Mouse (Mus musculus) kidney, embryonic 15.5 days (tissue): Measurements from ENCODE around the gene Vamp9. TPM values are rescaled to one million over a fixed set of nuclear protein-coding genes. Genes with fewer than 3 reads are reported as not detected.

ENCODE experiments used
- ATAC-seq: fragments of 200-750 bp; cut with Nextera tagmentation; replicated peaks from 2 replicates; pipeline ENCODE4 v1.8.0; 2017; ENCODE audit warnings: moderate TSS enrichment; ENCODE audit not compliant: low FRiP score
- H3K27ac ChIP-seq: fragments of 300-500 bp; sonication (generic); 2 replicates; pipeline ENCODE4 v1.5.1; 2015; ENCODE audit warnings: mild to moderate bottlenecking, inconsistent platforms
- H3K27me3 ChIP-seq: fragments of 300-500 bp; sonication (generic); 2 replicates; pipeline ENCODE4 v1.6.1; 2015; ENCODE audit warnings: inconsistent platforms
- H3K36me3 ChIP-seq: fragments of 300-500 bp; sonication (generic); 2 replicates; pipeline ENCODE4 v1.6.1; 2015; ENCODE audit warnings: inconsistent platforms
- H3K4me1 ChIP-seq: fragments of 300-500 bp; sonication (generic); 2 replicates; pipeline ENCODE4 v1.6.1; 2015; ENCODE audit warnings: inconsistent platforms
- H3K4me2 ChIP-seq: fragments of 300-500 bp; sonication (generic); 2 replicates; pipeline ENCODE4 v1.6.1; 2015; ENCODE audit warnings: moderate library complexity, mild to moderate bottlenecking, inconsistent platforms
- H3K4me3 ChIP-seq: fragments of 300-500 bp; sonication (generic); replicated peaks from 2 replicates; pipeline ENCODE4 v1.5.1; 2015; ENCODE audit warnings: mild to moderate bottlenecking, inconsistent platforms
- H3K9ac ChIP-seq: fragments of 300-500 bp; sonication (generic); 2 replicates; pipeline ENCODE4 v1.6.1; 2015; ENCODE audit warnings: mild to moderate bottlenecking, inconsistent platforms
- H3K9me3 ChIP-seq: fragments of 300-500 bp; sonication (generic); replicated peaks from 2 replicates; pipeline ENCODE4 v1.6.1; 2016; ENCODE audit warnings: inconsistent platforms
- WGBS: fragments of 180-500 bp; shearing (Covaris S2); methylation state at CpG from one replicate; pipeline ENCODE4 v1.1.7; 2015; ENCODE audit warnings: mixed read lengths; 5-methylcytosine and 5-hydroxymethylcytosine counted together
- polyA plus RNA-seq: library from polyadenylated mRNA; unstranded; fragments of >200 nt; fragmentation: Nextera tagmentation; extraction: Ambion mirVana; gene quantifications from 2 replicates; pipeline ENCODE4 v1.2.1, GENCODE M21; 2015

The Vamp9 gene
- polyA plus RNA-seq, 1 experiment from 2014 or later: not detected

GRCm38 (mm10) chr5:99887133-99887532 is 18.9 kb upstream of the Vamp9 start:
- Histone ChIP-seq H3K4me1 (no peaks in the 10 kb centered on the region), H3K9me3 (no peaks in the 10 kb centered on the region; the same call in 1 of the 2 replicates), H3K36me3 (no peaks in the 10 kb centered on the region), H3K9ac (no peak overlapping the region), H3K27ac (no peak overlapping the region), H3K4me2 (no peak overlapping the region), H3K27me3 (no peaks in the 10 kb centered on the region), H3K4me3 (no peak overlapping the region)
- no peak for ATAC-seq
- 71% methylated on average over 1 of the region's 1 CpGs for WGBS

GRCm38 (mm10) chr5:99891516-99892441 is 14.3 kb upstream of the Vamp9 start:
- H3K27me3 ChIP-seq: no peaks in the 10 kb centered on the region
- H3K9me3 ChIP-seq: no peaks in the 10 kb centered on the region
- H3K4me3 ChIP-seq: no peak overlapping the region
- no peaks in the 10 kb centered on the region for H3K36me3 ChIP-seq
- no peaks in the 10 kb centered on the region for H3K4me1 ChIP-seq
- no peak overlapping the region for H3K4me2 ChIP-seq
- ATAC-seq: 0 out of 2 replicates have a peak, but pooled peaks have one; percentile 43
- no peak overlapping the region for H3K27ac ChIP-seq
- 45% methylated on average over 12 of the region's 12 CpGs for WGBS
- H3K9ac ChIP-seq: no peak overlapping the region

GRCm38 (mm10) chr5:99900041-99900440 is 6.0 kb upstream of the Vamp9 start:
- no peak overlapping the region for H3K9ac ChIP-seq
- H3K9me3 ChIP-seq: no peaks in the 10 kb centered on the region
- peaks cover 22% of the 10 kb centered on the region for H3K27me3 ChIP-seq
- H3K4me1 ChIP-seq: no peaks in the 10 kb centered on the region
- 8% methylated on average over 6 of the region's 6 CpGs for WGBS
- H3K36me3 ChIP-seq: no peaks in the 10 kb centered on the region
- H3K4me3 ChIP-seq: no peak overlapping the region
- H3K27ac ChIP-seq: no peak overlapping the region
- ATAC-seq: 0 out of 2 replicates have a peak, but pooled peaks have one; percentile 52
- H3K4me2 ChIP-seq: no peak overlapping the region

- H3K9me3 ChIP-seq: no peaks in the 10 kb centered on the region
- ATAC-seq: no peak
- 60% methylated on average over 7 of the region's 7 CpGs for WGBS
- peaks cover 9% of the 10 kb centered on the region; the same call in 1 of the 2 replicates for H3K27me3 ChIP-seq
- H3K4me2 ChIP-seq: peak overlapping the region; percentile 68
- no peaks in the 10 kb centered on the region for H3K4me1 ChIP-seq
- peak overlapping the region; percentile 97 for H3K27ac ChIP-seq
- H3K36me3 ChIP-seq: no peaks in the 10 kb centered on the region
- peak overlapping the region; percentile 64; the same call in 1 of the 2 replicates for H3K4me3 ChIP-seq
- H3K9ac ChIP-seq: no peak overlapping the region
Measured at GRCm38 (mm10) chr5:99905731-99906130, 323 bp upstream of the Vamp9 start.

- Histone ChIP-seq H3K4me3 (no peak overlapping the region), H3K27ac (no peak overlapping the region), H3K4me1 (no peaks in the 10 kb centered on the region), H3K27me3 (no peaks in the 10 kb centered on the region), H3K9ac (no peak overlapping the region), H3K9me3 (no peaks in the 10 kb centered on the region), H3K36me3 (no peaks in the 10 kb centered on the region), H3K4me2 (no peak overlapping the region)
- ATAC-seq: no peak
- WGBS: 26% methylated on average over 7 of the region's 7 CpGs
Measured at GRCm38 (mm10) chr5:99915494-99915893, 9.4 kb downstream of the Vamp9 start.

- Histone ChIP-seq H3K27ac (no peak overlapping the region), H3K27me3 (no peaks in the 10 kb centered on the region), H3K9me3 (no peaks in the 10 kb centered on the region), H3K4me1 (no peaks in the 10 kb centered on the region), H3K4me3 (no peak overlapping the region), H3K4me2 (no peak overlapping the region), H3K36me3 (no peaks in the 10 kb centered on the region), H3K9ac (no peak overlapping the region)
- no peak for ATAC-seq
- 89% methylated on average over 8 of the region's 8 CpGs for WGBS
Measured at GRCm38 (mm10) chr5:99922033-99922432, 16.0 kb downstream of the Vamp9 start.

GRCm38 (mm10) chr5:99927951-99928350 is 21.9 kb downstream of the Vamp9 start:
- no peaks in the 10 kb centered on the region for H3K36me3 ChIP-seq
- H3K9ac ChIP-seq: no peak overlapping the region
- no peak overlapping the region for H3K4me3 ChIP-seq
- no peaks in the 10 kb centered on the region for H3K9me3 ChIP-seq
- no peaks in the 10 kb centered on the region for H3K27me3 ChIP-seq
- no peak for ATAC-seq
- no peaks in the 10 kb centered on the region for H3K4me1 ChIP-seq
- 58% methylated on average over 4 of the region's 4 CpGs for WGBS
- H3K27ac ChIP-seq: no peak overlapping the region
- no peak overlapping the region for H3K4me2 ChIP-seq

GRCm38 (mm10) chr5:99931910-99932309 is 25.9 kb downstream of the Vamp9 start:
- Histone ChIP-seq H3K27ac (no peak overlapping the region), H3K9ac (no peak overlapping the region), H3K27me3 (no peaks in the 10 kb centered on the region), H3K4me2 (no peak overlapping the region), H3K4me3 (no peak overlapping the region), H3K4me1 (no peaks in the 10 kb centered on the region), H3K36me3 (no peaks in the 10 kb centered on the region), H3K9me3 (no peaks in the 10 kb centered on the region)
- no peak for ATAC-seq
- 83% methylated on average over 6 of the region's 6 CpGs for WGBS

GRCm38 (mm10) chr5:99939440-99939839 is 33.4 kb downstream of the Vamp9 start:
- ATAC-seq: no peak
- Histone ChIP-seq H3K27me3 (no peaks in the 10 kb centered on the region), H3K36me3 (no peaks in the 10 kb centered on the region), H3K4me2 (no peak overlapping the region), H3K4me1 (no peaks in the 10 kb centered on the region), H3K27ac (no peak overlapping the region), H3K9ac (no peak overlapping the region), H3K4me3 (no peak overlapping the region), H3K9me3 (peaks cover 4% of the 10 kb centered on the region; the same call in 1 of the 2 replicates)
- WGBS: 89% methylated on average over 3 of the region's 3 CpGs

GRCm38 (mm10) chr5:99941273-99941672 is 35.2 kb downstream of the Vamp9 start:
- H3K9ac ChIP-seq: no peak overlapping the region
- H3K36me3 ChIP-seq: no peaks in the 10 kb centered on the region
- H3K9me3 ChIP-seq: peaks cover 4% of the 10 kb centered on the region; the same call in 1 of the 2 replicates
- 75% methylated on average over 10 of the region's 10 CpGs for WGBS
- no peak overlapping the region for H3K4me3 ChIP-seq
- H3K4me1 ChIP-seq: no peaks in the 10 kb centered on the region
- no peaks in the 10 kb centered on the region for H3K27me3 ChIP-seq
- no peak overlapping the region for H3K27ac ChIP-seq
- ATAC-seq: no peak
- H3K4me2 ChIP-seq: no peak overlapping the region

- Histone ChIP-seq H3K9me3 (peaks cover 4% of the 10 kb centered on the region; the same call in 1 of the 2 replicates), H3K4me2 (no peak overlapping the region), H3K27me3 (no peaks in the 10 kb centered on the region), H3K4me1 (no peaks in the 10 kb centered on the region), H3K9ac (no peak overlapping the region), H3K27ac (no peak overlapping the region), H3K4me3 (no peak overlapping the region), H3K36me3 (no peaks in the 10 kb centered on the region)
- ATAC-seq: no peak
- WGBS: 53% methylated on average over 10 of the region's 10 CpGs
Measured at GRCm38 (mm10) chr5:99941776-99942502, 35.9 kb downstream of the Vamp9 start.

- no peak overlapping the region for H3K27ac ChIP-seq
- 86% methylated on average over 5 of the region's 5 CpGs for WGBS
- no peak for ATAC-seq
Measured at GRCm38 (mm10) chr5:99952513-99952912, 46.5 kb downstream of the Vamp9 start.

More at GRCm38 (mm10) chr5:99952513-99952912, 46.5 kb downstream of the Vamp9 start:
- no peak overlapping the region for H3K9ac ChIP-seq
- H3K27me3 ChIP-seq: no peaks in the 10 kb centered on the region
- H3K36me3 ChIP-seq: peaks cover 19% of the 10 kb centered on the region
- no peak overlapping the region for H3K4me3 ChIP-seq
- H3K4me1 ChIP-seq: 0 out of 2 replicates have a peak, but pooled peaks cover 7% of the 10 kb centered on the region
- H3K9me3 ChIP-seq: no peaks in the 10 kb centered on the region
- H3K4me2 ChIP-seq: no peak overlapping the region
